Mouse (Mus musculus) liver, adult 2 months (tissue): ENCODE measurements around the gene Uqcc1.

Source experiments
- CTCF ChIP-seq: fragments of 200-500 bp; IDR thresholded peaks from 2 replicates; pipeline ENCODE4 v1.5.1; 2011; ENCODE audit warnings: low read depth, low read length, control low read depth
- POLR2A ChIP-seq: fragments of 200-500 bp; IDR thresholded peaks from 2 replicates; pipeline ENCODE4 v1.6.1; 2011; ENCODE audit warnings: low read length, control low read depth; ENCODE audit not compliant: insufficient read depth; ENCODE audit errors: extremely low read depth

DNA sequence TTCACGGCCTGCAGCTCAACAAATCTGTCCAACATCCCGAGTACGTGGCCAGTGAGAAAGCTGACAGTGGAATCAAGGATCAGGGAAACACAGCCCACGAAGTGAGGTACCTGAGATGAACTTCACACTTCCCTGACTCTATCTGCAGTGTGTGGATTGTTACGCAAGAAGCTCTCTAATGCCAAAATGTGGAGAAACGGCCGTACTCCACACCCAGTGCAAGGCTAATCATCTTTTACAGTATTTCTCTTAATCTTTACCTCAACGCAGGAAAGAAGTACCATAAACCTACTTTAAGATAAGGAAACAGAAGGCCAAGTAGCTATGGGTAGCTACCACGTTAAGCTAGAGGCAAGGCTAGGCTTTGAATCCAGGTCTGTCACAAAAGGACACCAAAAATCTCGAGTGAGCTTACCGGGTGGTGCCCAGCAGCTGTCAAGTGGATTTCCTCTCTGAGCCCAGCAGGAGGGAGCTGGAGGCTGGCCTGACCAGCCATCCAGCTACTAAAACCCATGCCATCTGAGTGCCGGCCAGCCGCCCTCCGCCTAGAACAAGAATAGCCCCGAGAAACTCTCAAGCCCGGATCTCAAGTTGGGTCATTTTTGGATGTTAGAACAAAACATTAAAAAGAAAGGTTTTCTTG, 27.0 kb downstream of the Uqcc1 start:
- TF ChIP-seq POLR2A (no peak), CTCF (no peak)
